Mouse (Mus musculus): ENCODE data around the gene Gm9745. TPM values are rescaled to one million over a fixed set of nuclear protein-coding genes. Genes with fewer than 3 reads are reported as not detected.
A peak's percentile ranks its signal among the peaks of the same experiment; 100 is the strongest.
"Not testable (repeated sequence)": the region's sequence is repeated elsewhere in the genome, so short reads cannot be mapped to it uniquely, and the experiment has no call there.

Gm9745 gene
- polyA plus RNA-seq, 1 experiment from 2014 or later = not detected

DNA sequence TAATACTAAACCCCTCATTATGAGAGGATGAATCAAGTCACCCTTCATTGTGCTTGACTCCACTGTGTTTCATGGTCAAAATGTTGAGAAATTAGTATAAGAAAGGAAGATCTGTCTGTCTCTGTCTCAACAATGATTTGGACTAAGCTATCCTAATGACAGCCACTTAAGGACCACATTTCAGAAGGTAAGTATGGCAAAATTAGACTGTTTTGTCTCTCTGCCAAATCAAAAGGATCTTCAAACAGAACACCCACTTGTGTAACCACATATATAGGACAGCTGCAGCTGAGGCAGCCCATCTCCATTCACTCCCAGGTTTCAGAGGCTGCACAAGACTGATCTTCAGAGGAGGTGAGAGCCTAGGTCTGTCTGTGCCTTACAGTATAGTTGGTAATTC is 4.5 kb upstream of the Gm9745 start, which contains the start of gene Idi2:
Gene Idi2 (plus strand): TSS at position 301 of the 400 bp plus-strand sequence.
- not testable (repeated sequence) for H3K4me2 ChIP-seq (replicated peaks; ENCODE audit: low read depth, low read length); H3K9me3 ChIP-seq (ENCODE audit: low read length); H3K27ac ChIP-seq (ENCODE audit: low read length); H3K9ac ChIP-seq (replicated peaks; ENCODE audit: low read depth); H3K4me1 ChIP-seq (ENCODE audit: insufficient read depth, low read depth, low read length); H3K27me3 ChIP-seq (replicated peaks; ENCODE audit: insufficient read depth, low read length); H3K36me3 ChIP-seq (ENCODE audit: insufficient read depth, low read length); ATAC-seq; DNase-seq (ENCODE audit: low spot score); H3K4me3 ChIP-seq (ENCODE audit: low read depth, low read length)

DNA sequence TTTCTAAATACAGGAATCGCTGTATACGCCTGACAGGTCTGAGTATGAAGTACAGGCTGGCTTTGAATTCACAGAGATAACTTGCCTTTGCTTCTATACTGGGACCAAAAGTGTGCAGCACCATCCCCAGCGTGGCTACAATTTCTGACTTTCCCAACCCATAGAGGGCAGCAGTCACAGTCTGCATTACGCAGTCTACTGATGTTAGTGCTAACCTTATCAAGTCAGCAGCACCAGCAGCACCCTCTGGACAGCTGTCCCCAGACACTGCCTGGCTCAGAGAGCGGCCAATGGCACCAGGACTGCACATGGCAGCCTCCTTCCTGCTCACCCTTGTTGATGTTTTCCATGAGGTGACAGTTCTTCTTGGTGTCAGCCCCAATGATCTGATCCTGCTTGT is 4.2 kb downstream of the Gm9745 start:
- no CpG with 5 or more reads among the region's 5 CpGs for WGBS
- not testable (repeated sequence) for H3K4me3 ChIP-seq (ENCODE audit: low read depth, low read length); H3K36me3 ChIP-seq (ENCODE audit: insufficient read depth, low read length); H3K9ac ChIP-seq (replicated peaks; ENCODE audit: low read depth); ATAC-seq; H3K4me1 ChIP-seq (ENCODE audit: insufficient read depth, low read depth, low read length); H3K9me3 ChIP-seq (ENCODE audit: low read length); H3K27me3 ChIP-seq (replicated peaks; ENCODE audit: insufficient read depth, low read length); H3K27ac ChIP-seq (ENCODE audit: low read length); DNase-seq (ENCODE audit: low spot score); H3K4me2 ChIP-seq (replicated peaks; ENCODE audit: low read depth, low read length)

DNA sequence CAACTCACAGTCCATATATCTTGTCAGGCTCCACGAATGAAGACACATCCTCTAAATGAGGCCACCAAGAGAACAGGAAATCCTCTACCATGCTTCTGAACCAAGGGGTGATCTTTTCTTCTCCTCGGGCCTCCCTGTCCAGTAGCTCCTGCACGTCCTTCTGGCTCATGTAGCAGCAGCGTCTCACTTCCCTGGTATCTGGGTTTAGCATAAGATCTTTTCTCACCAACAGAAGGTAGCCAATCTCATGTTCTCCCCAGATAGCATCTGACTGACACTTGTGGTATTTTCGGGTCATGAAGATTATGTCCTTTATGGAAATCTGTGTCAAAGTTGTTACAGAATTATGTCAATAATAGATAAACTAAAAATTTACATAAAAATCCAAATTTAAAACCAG is 6.3 kb downstream of the Gm9745 start:
- H3K4me1 ChIP-seq (ENCODE audit: insufficient read depth, low read depth, low read length); H3K27ac ChIP-seq (ENCODE audit: low read length); DNase-seq (ENCODE audit: low spot score); H3K9ac ChIP-seq (replicated peaks; ENCODE audit: low read depth); H3K9me3 ChIP-seq (ENCODE audit: low read length); H3K27me3 ChIP-seq (replicated peaks; ENCODE audit: insufficient read depth, low read length); H3K4me2 ChIP-seq (replicated peaks; ENCODE audit: low read depth, low read length); H3K36me3 ChIP-seq (ENCODE audit: insufficient read depth, low read length); ATAC-seq; H3K4me3 ChIP-seq (ENCODE audit: low read depth, low read length): not testable (repeated sequence)
- 22% methylated on average over 1 of the region's 5 CpGs for WGBS

DNA sequence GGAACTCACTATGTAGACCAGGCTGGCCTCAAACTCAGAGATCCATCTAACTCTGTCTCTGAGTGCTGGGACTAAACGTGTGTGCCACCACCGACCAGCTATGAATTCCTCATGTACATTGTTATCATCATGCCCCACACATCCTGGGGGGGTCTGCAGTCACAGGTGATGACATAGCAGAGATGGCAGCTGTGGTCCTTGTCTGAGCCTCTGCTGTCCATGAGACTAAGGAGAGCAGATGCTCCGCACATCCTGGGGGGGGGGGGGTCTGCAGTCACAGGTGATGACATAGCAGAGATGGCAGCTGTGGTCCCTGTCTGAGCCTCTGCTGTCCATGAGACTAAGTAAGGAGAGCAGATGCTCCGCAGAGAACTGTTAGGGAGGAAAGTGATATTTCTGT is 6.9 kb downstream of the Gm9745 start:
- not testable (repeated sequence) for H3K36me3 ChIP-seq (ENCODE audit: insufficient read depth, low read length); H3K4me2 ChIP-seq (replicated peaks; ENCODE audit: low read depth, low read length); H3K27me3 ChIP-seq (replicated peaks; ENCODE audit: insufficient read depth, low read length); H3K4me1 ChIP-seq (ENCODE audit: insufficient read depth, low read depth, low read length); H3K4me3 ChIP-seq (ENCODE audit: low read depth, low read length); ATAC-seq; H3K9ac ChIP-seq (replicated peaks; ENCODE audit: low read depth); H3K27ac ChIP-seq (ENCODE audit: low read length); H3K9me3 ChIP-seq (ENCODE audit: low read length)
- peak; percentile 2 for DNase-seq (ENCODE audit: low spot score)
- WGBS = 76% methylated on average over 4 of the region's 4 CpGs

DNA sequence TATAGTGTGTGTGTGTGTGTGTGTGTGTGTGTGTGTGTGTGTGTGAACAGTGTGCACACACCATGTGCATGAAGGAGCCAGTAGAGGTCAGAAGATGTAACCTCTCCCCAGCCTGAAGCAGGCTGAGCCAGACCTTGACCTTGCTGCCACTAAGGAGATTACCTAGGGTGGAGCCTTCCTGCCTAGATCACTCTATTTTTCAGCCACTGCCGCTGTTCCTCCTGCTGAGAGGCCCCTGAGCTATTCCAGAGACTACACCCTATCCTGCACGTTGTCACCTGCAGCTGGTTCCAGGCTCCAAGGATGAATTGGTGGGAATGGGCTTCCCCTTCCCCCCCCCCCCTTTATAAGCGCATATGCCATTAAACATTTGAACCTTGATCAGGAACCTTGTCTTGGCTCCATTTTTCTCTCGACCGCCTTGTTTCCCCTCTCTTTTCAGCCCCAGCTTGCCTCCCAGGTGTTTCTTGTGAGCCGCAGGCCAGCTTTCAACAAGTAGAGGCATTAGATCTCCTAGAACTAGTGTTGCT is 10.4 kb downstream of the Gm9745 start:
- not testable (repeated sequence) for H3K27me3 ChIP-seq (replicated peaks; ENCODE audit: insufficient read depth, low read length); H3K9me3 ChIP-seq (ENCODE audit: low read length); H3K4me2 ChIP-seq (replicated peaks; ENCODE audit: low read depth, low read length); H3K27ac ChIP-seq (ENCODE audit: low read length); H3K4me1 ChIP-seq (ENCODE audit: insufficient read depth, low read depth, low read length); H3K4me3 ChIP-seq (ENCODE audit: low read depth, low read length); H3K9ac ChIP-seq (replicated peaks; ENCODE audit: low read depth); H3K36me3 ChIP-seq (ENCODE audit: insufficient read depth, low read length); ATAC-seq; DNase-seq (ENCODE audit: low spot score)
- 69% methylated on average over 6 of the region's 6 CpGs for WGBS

DNA sequence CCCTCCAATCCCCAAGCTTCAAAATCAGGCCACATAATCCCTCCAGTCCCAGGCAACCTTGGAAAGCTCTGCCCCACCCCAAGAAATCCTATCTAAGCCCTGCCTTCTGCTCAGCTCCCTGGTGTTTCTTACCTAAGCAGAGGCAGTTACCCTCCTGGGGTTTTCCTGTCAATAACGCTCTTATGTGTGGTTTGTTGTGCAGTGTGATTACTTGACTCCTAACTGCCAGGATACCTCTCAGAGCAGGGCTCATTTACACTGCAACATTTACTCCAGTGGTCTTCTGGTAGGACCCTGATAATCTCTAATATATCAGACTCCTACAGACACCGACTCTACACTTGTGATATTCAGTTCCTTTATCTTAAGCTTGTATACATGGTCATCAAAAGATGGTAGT is 14.5 kb downstream of the Gm9745 start:
- no peak overlapping the region for H3K4me3 ChIP-seq (ENCODE audit: low read depth, low read length)
- no peaks in the 10 kb centered on the region for H3K4me1 ChIP-seq (ENCODE audit: insufficient read depth, low read depth, low read length)
- no peak for TF ChIP-seq CTCF (IDR thresholded peaks at IDR 0.05)
- H3K27me3 ChIP-seq (replicated peaks; ENCODE audit: insufficient read depth, low read length) = no peaks in the 10 kb centered on the region
- H3K36me3 ChIP-seq (ENCODE audit: insufficient read depth, low read length) = no peaks in the 10 kb centered on the region
- no peak overlapping the region for H3K4me2 ChIP-seq (replicated peaks; ENCODE audit: low read depth, low read length)
- ATAC-seq (no peak), DNase-seq (ENCODE audit: low spot score) (no peak)
- H3K9me3 ChIP-seq (ENCODE audit: low read length) = no peaks in the 10 kb centered on the region
- no peak overlapping the region for H3K9ac ChIP-seq (replicated peaks; ENCODE audit: low read depth)
- no peak overlapping the region for H3K27ac ChIP-seq (ENCODE audit: low read length)
- 45% methylated on average over 2 of the region's 2 CpGs for WGBS

DNA sequence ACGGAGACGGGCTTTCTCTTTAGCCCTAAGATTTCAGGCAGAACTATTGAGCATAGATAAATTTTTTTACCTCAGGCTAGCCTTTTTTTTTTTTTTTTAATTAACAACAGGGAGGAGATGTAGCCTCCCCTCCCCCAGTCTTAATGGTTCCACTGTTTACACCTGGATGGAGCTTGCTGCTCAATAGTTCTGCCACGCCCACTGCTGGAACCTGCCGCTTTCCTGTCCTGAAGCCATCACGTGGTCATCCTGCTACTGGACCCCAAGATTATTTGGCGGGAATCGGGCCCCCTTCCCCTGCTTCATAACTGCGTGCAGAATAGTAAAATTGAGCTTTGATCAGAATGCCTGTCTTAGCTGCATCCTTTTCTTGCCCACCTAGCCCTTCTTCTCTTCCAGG is 34.1 kb downstream of the Gm9745 start:
- H3K4me1 ChIP-seq (ENCODE audit: insufficient read depth, low read depth, low read length); H3K36me3 ChIP-seq (ENCODE audit: insufficient read depth, low read length); H3K27me3 ChIP-seq (replicated peaks; ENCODE audit: insufficient read depth, low read length); H3K4me2 ChIP-seq (replicated peaks; ENCODE audit: low read depth, low read length); H3K9ac ChIP-seq (replicated peaks; ENCODE audit: low read depth); H3K9me3 ChIP-seq (ENCODE audit: low read length); H3K27ac ChIP-seq (ENCODE audit: low read length); H3K4me3 ChIP-seq (ENCODE audit: low read depth, low read length); DNase-seq (ENCODE audit: low spot score); ATAC-seq: not testable (repeated sequence)
- 91% methylated on average over 8 of the region's 8 CpGs for WGBS

DNA sequence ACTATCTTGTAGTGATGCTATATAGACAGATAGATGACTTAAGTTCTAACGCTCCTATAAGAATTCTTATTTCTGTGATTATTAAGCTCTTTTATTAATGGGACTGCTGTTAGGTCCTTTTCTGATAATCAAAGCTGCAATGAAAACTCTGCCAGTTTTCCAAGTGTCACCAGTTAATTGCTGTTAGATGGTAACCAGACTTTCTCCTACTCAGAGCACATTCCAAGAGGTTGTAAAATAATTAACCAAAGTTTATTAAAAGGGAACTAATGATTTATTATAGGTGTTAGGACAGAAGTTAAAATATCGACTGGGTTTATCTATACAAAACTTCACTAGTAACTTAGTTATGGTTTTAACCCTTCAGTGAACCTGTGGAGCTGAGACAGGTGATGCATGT is 42.0 kb downstream of the Gm9745 start:
- not testable (repeated sequence) for ATAC-seq

More for the DNA sequence above, 42.0 kb downstream of the Gm9745 start:
- not testable (repeated sequence) for H3K36me3 ChIP-seq (ENCODE audit: insufficient read depth, low read length); H3K4me3 ChIP-seq (ENCODE audit: low read depth, low read length); H3K9me3 ChIP-seq (ENCODE audit: low read length); DNase-seq (ENCODE audit: low spot score); H3K27ac ChIP-seq (ENCODE audit: low read length); H3K4me2 ChIP-seq (replicated peaks; ENCODE audit: low read depth, low read length); H3K9ac ChIP-seq (replicated peaks; ENCODE audit: low read depth); H3K27me3 ChIP-seq (replicated peaks; ENCODE audit: insufficient read depth, low read length); H3K4me1 ChIP-seq (ENCODE audit: insufficient read depth, low read depth, low read length)
- WGBS = 84% methylated on average over 2 of the region's 2 CpGs
